Mouse (Mus musculus) cerebellum, postnatal 10 days (tissue): ENCODE measurements at regions not wholly inside any gene's neighbourhood (a gene's known extent, or its start where the extent isn't known, plus 50 kb on each side); places are given as distances from the start of the nearest gene placed in this dataset.

Source experiments
- DNase-seq, 2 experiments: peaks; one replicate each; pipeline ENCODE4 v3.0.0; 2021; ENCODE audit warnings: mixed read lengths in 2 of 2

DNA sequence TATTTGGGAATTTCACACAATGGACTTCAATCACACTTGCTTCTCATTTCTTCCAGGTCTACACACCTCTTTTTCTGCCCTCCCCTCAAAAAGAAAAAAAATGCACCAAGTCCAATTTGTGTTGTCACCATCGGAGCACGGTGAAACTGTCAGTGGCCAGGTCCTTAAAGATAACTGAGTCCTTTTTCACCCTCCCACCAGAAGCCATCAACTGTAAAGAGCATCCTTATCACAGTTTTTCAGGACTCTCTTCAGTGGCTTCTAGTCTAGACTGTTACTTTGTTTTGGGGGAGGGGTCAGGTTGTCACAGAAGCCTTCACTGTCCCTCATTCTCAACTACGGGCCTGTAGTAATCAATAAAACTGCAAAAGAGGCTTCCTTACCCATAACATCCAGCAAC is 91.5 kb upstream of the Zdhhc15 start:
- no peak for DNase-seq

DNA sequence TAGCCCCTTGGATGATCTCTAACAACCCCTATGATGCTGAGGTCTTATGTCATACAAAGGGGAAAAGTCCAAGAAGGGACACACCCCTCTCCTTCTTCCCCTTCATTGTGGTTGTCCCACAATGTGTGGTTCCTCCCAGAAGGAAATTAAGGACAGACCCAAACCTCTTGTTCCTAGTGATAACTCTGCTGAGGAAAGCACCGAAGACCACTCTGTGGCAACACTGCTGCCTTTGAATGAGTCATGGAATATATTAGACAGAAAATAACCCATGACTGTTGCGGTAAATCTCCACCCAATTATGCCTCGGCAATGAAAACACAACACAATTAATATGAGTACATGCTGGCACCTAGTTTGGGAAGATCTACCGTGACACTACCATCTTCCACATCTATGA is 89.4 kb upstream of the Zdhhc15 start:
- DNase-seq, result no peak

- DNase-seq, result peak in 1 of 2 experiments; percentile 2
These were observed 78.5 kb upstream of the Zdhhc15 start for GRCm38 (mm10) chrX:104749356-104749755.
